Mouse (Mus musculus) cerebellum, postnatal 36 days (tissue): ENCODE measurements at regions not wholly inside any gene's neighbourhood (a gene's known extent, or its start where the extent isn't known, plus 50 kb on each side); places are given as distances from the start of the nearest gene placed in this dataset.

Experiments
- DNase-seq, 2 experiments: peaks; one replicate each; pipeline ENCODE4 v3.0.0; 2021 to 2022; ENCODE audit warnings: mixed read lengths in 2 of 2

DNA sequence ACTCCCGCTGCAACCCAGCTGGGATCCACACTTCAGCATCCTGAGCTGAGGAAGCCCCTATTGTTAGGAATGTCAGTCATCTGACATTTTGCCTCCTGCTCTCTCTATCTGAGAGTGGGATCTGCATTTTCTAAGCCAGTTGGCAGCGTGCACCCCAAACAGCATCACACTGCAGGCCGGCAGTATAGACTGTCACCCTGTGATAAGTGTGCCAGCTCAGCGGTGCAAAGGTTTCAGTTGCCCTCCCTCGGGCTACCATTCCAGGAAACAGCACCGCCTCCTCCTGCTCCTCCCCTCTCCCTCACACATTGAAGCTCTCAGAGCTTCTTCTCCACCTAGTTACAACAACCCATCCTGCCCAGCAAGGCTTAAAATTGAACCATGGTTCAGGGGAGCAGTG lies 194.5 kb downstream of the Lmo4 start:
- DNase-seq, result no peak

DNA sequence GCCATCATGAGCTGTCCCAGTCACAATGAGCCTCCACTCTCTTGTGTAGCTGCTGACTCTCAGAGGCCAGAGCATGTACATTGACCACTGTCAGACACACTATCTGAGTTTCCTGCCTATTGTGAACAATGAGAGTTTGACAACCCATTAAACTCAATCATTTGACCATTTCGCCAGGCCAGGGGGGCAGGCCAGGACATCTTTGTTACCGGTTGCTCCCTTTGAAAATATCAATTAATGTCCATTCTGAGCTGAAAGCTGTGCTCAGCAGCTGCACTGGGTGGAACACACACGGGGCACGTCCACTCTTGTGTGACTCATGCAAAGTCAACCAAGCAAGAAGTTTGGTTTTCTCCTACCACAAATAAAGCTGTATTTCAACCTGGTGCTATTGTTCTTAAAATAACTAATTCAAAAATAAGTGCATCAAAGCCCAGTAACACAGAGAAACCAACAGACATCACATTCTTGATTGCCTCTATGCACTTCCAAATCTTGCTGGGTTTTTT lies 197.9 kb downstream of the Lmo4 start:
- DNase-seq, result no peak

DNA sequence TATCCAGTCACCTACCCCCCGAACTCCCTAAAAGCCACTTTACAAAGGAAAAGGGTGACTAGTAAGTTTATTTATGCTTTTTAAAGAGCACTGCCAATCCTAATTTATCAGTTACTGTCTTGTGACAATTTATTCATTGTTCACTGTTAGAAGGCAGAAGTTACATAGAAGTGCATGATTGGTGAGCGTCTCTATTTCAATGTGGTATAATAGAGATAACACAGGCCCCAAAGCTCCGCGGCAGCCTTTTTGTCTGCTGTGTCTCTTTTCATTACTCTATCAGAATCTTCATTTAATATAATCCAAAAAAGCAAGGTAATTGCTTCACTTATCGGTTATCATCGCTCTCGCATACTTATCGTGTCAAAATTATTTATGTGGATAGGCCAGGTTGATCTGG lies 207.1 kb downstream of the Lmo4 start:
- DNase-seq, result no peak

DNA sequence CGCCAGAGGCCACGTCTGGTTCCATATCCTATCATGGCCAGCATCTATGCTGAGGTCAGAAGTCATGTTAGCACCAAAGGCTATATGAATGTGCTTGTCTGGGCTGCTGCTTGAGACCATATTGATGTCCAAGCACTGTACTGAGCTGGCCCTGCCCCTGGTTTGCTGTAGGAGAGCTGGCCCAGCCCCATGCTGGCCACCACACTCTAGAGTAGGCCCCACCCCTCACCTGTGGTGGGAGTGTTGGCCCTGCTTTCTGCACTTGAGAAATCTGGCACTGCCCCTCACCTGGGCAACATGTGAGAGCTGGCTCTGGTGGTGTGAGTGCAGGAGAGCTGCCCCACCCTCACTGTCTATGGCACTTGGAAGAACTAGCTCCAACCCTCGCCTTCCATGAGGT lies 210.0 kb downstream of the Lmo4 start:
- DNase-seq, result no peak

DNA sequence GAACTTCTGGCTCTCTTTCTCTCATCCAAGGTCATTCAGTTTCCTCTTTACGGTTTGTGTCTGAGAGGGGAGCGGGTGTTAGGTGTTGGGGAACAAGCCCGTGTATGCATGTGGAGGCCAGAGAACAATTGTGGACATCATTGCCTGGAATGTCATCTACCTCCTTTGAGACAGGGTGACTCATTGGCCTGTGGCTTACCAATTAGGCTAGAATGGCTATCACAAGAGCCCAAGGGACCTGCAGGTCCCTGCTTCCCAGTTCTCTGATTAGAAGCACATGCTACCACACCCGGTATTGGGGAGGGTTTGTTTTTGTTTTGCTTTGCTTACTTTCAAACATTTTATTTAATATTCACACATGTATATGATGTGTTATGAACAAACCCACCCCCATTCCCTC lies 216.0 kb downstream of the Lmo4 start:
- no peak for DNase-seq

DNA sequence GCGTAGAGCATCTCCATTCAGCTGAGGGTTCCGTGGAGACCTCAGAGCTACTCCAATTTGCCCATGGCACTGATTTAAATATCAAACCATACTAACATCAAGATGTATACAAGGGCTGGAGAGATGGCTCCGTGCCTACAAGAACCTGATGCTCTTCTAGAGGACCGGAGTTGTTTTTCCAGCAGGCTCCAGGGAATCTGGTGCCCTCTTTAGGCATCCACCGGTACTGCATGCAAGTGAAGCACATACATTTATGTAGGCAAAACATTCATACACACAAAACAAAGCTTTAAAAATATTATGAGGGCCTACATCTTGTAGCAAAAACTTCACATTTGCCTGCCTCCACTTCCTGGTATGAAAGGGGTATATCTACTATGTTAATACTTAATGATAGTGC lies 217.0 kb downstream of the Lmo4 start:
- DNase-seq, result no peak

DNA sequence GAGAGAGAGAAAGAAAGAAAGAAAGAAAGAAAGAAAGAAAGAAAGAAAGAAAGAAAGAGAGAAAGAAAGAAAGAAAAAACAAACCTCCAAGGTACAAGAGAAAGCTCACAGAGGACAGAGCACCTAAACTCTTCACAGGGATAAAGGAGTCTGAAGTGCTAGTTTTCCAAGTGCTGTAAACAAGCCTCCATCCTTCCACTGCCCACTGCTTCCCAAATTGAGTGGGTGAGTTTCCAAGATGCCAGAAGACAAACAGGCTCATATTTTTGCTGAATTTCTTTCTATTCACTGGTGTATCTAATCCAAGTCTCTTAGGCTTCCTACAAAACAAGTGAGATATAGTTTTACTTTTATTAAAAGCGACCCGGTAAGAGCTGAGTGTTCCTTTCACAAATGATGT lies 218.2 kb downstream of the Lmo4 start:
- DNase-seq, result no peak

DNA sequence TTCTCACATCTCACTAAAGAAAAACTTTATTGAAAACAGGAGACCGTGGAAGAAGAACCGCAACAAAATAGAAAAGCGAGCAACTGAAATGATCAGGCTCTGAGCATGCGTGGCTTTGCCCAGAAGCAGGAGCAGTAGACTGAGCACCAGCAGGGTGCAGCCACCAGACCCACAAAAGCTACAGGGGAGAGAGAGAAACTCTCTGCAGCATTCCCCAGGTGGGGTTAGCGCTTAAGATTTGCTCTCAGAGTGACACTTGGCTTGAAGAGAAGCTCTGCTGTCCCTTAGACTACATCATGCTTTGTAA lies 218.9 kb downstream of the Lmo4 start:
- no peak for DNase-seq

DNA sequence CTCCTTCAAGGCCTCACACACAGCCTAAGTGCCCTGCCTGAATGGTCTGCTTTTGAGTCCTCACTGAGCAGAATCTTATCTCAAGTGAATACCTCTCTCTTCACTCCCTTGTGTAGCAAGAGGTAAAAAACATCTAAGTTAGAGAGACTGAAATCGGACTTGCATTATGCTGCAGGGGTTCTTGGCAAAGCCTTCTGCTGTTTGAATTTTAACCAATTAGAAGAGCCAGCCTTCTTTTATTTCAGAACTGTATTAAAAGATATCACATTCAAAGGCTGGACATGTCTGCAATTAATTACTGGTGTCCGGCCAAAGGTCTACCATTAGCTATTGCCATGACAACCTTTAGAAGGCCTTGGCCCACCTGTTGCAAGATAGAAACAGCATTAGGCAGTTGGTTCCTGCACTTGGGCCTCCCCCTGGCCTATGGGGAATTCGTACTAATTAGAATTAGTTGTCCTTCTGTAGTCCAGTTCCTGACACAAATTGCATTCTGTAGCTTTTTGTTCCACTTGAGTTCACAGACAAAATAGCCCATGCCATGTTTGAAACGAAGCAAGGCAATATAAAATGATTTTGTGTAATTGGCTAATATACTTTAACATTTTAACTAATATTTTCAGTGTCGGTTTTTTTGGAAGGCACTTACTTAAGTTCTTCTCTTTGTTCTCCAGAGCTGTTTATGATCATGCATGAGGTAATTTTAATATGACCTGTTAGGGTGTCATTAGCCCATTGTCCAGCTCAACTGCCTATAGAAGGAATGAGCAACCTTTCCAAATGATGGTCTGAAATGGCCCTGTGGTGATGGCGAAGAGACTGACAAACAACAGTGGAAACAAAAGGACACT lies 219.4 kb downstream of the Lmo4 start:
- no peak for DNase-seq

DNA sequence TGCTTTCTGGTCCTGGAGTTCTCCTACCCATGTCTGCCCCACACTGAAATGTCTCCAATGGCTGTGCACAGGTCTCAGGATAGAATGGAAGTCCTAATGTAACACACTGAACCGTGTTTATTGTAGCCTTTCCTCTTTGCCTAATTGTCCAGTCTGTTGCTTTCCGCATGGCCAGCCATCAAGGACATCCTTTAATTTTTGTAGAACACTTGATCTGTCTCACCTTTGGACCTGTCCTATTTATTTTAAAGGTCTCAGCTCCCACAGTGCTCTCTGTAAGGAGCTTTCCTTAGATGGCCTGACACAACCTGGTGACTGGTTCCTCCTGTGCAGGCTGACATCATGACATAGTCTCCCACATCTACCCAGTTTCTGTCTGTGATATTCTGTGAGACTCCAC lies 226.3 kb downstream of the Lmo4 start:
- no peak for DNase-seq

DNA sequence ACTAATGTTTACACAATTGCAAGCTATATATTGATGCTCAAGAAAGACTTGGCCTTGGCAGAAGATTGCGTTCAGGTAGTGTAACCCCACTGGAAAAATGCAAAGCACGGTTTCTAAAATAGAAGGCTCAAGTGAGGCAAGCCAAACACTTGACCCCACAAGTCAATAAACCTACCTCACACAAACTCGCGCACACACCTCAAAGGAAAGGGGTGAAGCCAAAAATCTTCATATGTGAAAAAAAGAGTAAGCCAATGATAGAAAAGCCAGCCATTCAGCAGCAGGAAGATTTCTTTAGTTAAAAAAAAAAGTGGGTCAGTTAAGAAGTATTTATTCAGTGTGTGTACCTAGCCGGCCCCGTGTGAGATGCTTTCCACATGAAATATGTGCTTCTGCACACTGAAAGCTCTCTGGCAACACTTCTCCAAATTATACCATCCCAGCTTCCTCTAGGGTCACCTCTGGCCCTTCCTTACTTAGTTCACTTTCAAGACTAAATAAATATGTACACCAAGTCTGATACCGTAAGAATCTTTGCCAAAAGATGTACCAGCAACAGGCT lies 227.1 kb downstream of the Lmo4 start:
- DNase-seq, result no peak

DNA sequence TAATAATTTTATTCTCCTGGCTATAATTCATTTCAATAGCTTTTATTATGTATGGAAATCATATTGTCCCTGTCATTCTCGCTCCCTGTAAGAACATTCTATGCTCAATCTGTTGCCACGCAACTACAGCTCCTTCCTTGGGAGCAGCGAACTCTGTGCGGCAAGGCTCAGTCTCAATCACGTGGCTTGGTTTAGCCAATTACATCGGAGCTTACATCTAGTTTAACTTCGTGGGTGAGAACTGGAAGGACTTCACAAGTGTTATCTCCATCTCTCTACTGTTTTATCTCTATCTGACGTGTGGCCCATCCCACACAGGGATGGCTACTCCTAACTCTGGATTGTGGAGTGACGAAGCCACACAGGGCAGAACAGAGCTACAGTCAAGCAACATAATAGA lies 231.4 kb downstream of the Lmo4 start:
- no peak for DNase-seq

DNA sequence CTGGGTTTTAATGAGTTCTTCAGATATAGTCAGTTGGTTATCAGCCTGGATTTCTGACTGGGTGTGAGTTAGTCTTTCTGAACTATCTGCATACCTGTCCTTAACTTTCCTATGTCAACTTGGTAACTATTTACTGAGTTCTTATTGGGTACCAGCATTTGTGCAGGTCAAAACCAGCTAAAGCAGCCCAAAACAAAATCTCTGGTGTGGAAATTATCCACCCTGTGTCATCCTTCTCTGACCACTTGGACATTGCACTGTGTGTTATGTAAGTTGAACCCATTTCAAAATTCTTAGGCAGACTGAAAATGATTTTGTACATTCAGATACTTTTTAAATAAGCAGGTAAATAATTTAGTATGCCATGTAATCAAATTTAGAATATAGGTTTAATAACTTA lies 232.7 kb downstream of the Lmo4 start:
- DNase-seq, result no peak

DNA sequence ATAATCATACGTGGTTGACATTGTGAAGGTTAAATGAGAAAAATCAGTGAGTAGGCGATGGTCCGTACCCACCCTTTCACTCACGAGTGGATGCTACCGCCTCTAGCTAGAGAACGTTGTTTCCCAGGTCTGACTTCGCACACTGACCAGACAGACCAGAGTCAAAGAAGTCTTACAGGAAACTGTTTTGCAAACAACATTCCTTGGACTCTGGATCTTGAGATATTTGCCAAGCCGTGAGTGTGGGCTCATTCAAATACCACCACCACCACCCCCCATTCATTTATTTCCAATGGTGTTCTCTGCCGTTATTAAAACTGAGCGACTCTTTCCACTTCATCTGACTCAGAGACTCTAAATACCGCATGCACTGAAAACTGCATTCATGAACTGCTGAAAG lies 234.2 kb downstream of the Lmo4 start:
- no peak for DNase-seq

DNA sequence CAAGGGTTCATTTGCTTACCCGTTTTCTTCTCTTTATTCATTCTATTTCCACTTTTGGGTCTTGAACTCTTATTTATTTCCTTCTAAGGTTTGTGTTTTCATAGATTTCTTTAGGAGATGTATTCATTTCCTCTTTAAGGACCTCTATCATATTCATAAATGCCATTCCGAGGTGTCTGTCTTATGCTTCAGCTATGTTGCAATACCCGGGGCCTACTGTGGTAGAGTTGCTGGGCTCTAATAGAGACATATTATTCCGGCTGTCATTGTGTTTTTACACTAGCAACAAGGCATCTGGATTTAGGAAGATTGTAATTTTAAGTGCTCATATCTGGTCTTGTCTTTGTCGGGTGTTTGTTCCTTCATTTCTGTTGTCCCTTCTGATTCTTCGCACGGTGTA lies 249.5 kb downstream of the Lmo4 start:
- no peak for DNase-seq

DNA sequence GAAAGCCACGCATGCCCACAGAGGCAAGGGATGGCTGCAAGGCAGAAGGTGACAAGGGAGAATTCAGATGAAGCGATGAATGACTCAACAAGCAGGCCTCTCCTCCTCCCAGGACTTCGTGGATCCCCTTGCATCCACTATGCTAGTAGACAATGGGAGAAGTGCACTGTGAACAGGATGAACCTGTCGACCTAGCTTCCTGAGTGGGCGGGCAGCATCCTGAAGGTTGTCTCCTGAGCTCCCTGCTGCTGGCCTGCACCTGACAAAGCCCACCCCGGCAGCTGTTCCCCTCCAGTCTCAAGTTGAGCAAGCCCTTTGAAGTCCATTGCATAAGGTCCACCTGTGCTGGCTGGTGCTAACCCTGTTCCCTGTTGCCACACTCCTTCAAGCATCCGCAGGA lies 250.2 kb downstream of the Lmo4 start:
- no peak for DNase-seq

DNA sequence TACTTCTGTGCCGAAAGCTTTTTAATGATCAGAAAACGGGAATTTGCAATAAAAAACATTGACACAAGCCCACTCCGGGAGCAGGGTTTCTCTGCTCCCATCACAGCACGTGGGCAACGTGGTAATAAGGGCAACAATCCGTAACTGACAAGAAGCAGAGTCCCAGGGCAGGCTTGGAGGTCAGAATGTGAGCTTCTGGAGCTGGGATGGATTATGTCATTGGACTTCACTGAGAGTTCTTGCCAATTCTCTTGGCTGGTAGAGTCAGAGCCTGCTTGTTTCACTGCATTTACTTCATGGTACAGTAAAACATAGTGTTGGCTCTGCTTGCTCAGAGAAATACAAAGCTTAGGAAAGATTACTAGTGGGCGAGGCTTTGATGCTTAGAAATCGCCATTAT lies 252.7 kb downstream of the Lmo4 start:
- DNase-seq, result no peak

DNA sequence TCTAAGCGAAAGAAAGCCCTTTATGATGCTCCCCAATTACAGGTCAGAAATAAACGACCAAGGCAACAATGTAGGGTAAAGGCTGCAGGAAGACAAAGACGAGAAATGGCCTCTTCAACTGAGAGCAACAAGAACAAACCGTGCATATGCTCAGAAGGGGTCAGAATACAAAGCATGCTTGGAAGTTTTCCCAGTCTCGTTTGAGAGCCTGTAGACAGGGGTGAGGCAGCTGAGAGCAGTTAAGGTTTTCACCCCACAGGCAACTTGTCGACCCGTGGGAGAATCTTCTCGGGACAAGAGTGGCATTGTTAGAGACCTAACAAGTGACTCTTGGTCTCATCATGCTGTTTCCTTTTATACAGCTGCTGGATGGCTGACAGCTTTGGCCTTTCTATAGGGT lies 255.4 kb downstream of the Lmo4 start:
- no peak for DNase-seq

DNA sequence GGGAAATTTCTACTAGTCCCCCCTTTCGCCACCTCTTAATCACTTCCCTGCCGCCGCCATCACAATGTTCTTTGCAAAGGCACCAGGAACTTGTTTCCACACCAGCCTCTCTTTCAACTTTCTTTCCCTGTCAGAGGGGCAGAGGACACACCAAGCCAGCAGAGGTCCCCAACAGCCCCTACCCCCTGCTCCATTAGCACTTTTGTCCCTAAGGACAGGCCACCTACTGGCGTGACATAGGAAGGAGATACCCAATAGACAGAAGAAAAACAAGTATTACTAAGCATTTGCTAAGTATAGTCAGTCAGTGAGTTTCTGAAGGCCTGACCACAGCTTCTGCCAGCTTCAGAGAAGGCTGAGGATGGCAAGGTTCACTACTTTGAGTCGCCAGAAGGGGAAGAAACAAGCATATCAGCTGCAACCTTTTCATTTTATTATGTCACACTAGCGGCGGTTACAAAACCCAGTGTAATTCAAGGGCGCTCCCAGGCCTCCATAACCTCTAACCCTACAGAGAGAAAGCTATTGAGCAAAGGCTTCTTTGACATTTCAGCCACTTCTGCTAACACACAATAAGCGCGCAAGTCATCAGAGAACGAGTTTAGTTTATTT lies 255.9 kb downstream of the Lmo4 start:
- no peak for DNase-seq

DNA sequence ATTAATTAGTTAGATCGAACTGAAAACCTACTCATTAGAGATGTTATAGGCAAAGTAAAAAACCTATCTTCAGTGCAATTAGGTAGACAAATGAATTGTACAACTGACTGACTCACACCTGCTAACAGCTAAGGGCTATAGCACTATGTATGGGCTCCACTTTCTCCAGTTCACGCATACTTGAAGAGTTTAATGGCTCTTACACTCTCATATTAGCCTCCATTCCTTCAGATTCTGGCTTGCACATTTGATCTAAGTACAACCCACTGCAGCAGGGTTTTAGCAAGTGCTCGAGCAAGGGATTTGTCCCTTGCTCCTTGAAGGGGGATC lies 257.1 kb downstream of the Lmo4 start:
- DNase-seq, result no peak

DNA sequence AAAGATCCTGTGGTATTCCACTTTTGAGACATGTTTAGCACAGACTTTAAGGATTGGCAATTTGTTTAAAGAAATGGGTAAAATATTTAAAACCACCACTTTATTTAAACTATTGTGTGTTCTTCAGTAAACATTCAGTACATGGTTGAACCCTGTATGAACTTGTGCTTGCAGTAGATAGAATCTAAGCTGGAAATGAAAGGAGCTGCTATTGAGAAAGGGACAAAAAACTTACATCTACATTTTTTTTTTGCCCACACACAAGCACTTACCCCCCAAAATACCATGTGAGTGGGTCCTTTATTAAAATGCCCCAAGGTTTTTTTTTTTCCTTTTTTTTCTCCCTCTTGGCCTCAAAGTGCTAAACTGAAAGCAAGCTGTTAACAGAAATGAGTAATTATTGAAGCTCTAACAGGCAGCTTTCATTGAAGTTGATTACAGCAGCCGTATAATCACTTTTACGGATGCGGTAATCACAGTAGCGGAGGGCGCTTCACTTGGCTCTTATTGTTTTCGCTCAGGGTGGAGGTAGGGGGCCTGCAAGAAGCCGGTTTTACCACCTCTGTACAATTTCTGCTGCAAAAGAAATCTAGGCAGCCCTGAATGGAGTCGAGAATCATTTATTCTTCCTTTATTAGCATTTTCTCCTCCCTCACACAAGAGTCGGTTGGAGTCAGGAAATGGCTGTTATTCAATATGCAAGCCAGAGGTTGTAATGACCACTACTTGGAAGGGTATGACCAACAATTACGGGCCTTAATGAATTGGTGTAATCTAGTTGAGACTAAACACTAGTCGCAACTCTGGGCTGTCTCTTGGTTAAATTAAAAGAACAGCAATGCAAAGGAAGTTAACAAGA lies 257.7 kb downstream of the Lmo4 start:
- DNase-seq, result no peak

DNA sequence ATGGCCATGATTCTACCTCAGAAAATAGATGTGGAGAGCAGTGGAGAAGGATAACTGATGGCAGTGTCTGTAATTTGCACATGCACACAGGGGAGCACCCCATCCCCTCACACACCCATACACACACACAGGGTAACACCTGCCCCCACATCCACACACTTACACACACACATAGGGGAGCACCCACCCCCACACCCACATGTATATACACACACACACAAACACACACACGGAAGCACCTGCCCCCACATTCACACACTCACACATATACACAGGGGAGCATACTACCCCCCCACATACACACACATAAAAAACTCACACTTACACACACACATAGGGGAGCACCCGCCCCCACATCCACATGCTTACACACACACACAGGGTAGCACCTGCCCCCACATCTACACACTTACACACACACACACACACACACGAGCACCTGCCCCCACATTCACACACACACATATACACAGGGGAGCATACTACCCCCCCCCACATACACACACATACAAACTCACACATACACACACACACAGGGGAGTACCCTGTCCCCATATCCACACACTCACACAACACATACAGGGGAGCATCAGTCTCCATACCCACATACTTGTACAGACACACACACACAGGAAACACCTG lies 265.8 kb downstream of the Lmo4 start:
- no peak for DNase-seq

DNA sequence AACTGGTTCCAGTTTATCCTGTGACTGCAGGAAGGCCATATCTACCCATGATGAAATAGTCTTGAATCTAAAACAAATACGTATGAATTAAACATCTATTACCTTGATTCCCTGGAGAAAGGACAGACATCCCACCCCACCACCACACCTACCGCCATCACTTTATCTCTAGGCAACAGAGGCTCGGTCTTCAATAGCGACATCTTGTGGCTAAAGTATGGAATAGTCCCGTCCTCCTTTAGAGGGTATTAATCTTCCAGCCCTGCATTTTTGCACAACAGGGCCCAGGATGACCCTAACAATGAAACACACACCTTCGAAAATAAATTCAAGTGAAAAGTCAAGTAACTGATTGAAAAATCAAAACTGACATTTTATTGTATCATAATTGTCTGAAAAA lies 279.7 kb downstream of the Lmo4 start:
- DNase-seq, result no peak
